Mouse (Mus musculus) brain, adult 2 months (tissue): ENCODE results near the gene Gm49601.
A peak's percentile ranks its signal among the peaks of the same experiment; 100 is the strongest.

Experiments
- DNase-seq: peaks from one replicate; pipeline ENCODE4 v3.0.0; 2011; ENCODE audit warnings: low read depth, low spot score

The Gm49601 gene

DNA sequence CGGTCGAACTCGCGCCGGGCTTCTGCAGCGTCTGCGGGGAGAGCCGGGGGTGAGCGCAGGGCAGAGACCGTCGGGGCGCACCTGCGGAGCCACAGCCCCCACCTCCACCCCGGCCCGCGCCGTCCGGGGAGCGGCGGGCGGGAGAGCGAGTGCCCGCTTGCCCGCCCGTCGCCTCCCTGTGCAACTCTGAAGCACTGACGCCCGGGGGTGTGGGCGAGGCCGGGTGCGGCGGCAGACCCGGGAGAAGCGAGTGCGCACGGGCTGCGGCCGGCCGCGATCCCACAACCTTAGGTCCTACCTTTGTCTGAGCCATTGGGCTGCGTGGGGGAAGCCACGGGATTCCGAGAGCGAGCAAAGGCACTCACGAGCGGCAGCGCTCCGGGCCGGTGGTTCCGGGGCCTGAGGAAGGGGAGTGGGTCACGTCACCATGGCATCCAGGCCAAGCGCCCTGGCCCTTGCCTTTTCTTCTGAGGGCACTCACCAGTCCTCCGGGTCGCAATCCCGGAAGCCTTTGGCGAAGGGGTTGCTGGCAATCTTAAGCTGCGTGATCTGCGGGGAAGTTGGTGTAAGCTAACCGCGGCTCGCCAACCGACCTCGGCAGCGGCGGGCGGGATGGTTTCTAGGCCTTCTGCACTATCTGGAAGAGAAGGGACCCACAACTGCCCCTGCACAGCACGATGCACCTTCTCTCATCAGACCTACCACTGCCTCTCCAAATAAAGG is 43.6 kb downstream of the Gm49601 start:
- no peak for DNase-seq

DNA sequence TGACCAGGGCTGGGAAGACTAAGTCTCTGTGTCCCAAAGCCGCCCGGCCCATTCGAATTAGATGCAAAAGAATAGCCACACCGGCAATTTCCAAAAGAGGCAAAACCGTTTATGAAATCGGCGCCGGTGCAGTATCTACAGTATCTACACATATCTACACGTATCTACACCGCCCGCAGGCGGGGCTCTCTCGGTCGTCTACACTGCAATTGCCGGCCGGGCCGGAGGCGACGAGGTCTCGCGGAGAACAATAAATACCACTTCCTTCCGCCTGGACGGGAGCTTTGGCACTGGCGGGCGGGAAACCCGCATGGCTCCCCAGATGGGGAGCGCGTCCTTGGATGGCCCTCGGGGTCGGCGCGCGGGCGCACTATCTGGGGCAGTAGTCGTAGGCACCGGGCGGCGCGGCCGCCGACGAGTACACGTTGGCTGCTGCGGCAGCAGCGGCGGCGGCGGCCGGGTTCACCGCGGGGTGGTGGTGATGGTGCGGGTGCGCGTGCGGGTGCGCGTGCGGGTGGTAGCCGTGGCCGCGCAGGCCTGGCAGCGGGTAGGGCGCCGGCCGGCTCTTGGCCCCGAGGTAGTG is 44.5 kb downstream of the Gm49601 start:
- DNase-seq, result no peak

DNA sequence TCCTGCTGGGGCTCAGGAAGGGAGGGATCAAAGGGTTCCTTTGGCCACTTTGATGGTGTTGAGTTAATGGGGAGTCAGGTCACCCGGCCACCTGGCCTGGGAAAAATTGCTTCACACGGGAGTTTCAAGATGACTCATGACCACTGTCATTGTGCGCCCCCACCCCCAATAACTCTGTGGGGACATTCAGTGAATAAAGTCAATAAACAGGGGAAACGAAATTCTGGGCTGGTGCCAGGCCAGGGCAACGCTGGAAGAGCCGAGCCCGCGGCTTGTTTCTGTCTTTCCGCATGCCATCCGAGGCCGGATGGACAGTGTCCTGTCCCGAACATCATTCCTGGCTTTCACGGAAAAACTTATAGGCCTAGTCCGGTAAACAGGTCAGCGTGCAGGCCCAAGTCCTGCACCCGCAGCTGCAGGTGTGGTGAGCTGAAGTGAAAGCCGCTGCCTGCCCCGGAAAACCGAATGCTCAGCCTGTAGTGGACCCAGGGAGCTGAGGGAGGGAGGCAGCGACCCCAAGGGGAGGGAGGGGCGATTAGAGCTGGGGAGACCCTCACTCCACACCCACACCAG is 45.1 kb downstream of the Gm49601 start:
- DNase-seq, result no peak

DNA sequence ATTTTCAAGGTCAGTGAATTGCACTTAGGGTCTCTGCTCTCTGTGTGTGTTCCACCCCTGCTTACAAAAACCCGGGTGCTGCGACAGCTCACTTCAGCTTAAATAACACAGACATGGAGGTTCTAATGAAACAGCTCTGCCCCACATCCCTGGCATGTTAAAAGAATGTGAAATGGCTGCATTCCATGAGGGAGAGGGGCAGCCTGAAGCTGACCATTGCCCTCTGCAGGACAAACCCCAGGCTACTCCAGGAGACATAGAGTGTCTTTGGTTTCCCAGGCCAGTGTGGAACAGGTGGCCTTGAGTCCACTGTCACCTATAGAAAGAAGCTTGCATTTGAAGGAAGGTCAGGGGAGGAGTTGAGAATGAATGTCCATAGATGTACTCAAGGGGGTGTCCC is 45.8 kb downstream of the Gm49601 start:
- DNase-seq, result no peak

DNA sequence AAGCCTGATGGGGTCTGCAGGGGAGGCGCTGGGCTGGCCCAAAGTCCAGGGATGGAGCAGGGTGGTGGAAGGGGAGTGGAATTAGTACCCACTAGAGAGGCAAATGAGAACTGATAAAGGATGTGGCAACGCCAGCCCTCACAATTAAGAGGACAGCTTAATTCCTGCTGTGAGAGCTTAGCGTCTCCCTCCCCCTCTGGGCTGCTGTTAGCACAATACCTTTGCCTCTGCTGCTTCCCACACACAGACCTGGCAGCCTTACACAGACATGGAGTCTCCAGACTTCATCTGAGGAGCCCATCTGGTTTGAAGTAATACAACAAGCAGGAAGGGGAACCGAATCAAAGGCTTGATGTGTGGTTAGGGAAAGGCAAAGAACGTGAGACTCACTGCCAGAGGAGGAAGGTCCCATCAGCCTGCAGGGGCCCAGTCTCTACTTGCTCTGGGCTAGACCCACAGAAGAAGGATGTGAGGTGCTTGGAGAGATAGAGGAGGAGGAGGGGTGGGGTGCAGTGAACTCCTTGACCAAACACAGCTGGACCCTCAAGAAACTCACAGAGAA is 48.5 kb downstream of the Gm49601 start:
- peak; percentile 27 for DNase-seq

DNA sequence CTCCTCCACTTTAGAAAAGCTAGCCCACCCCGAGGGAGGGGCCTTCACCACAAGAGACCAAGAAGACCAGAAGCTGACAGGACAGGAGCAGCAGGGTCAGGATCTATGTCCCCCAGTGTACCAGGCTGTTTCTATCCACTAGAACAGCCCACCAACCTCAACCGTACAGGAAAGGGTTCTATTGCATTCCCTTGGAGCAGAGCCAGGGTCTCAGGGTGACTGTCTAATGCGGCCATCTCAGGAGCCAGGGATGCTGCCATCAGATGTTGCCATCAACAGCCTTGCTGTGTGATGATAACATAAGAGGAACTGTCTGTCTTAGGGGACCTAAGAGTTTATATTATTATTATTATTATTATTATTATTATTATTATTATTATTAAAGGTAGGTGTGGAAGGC is 49.2 kb downstream of the Gm49601 start:
- no peak for DNase-seq

DNA sequence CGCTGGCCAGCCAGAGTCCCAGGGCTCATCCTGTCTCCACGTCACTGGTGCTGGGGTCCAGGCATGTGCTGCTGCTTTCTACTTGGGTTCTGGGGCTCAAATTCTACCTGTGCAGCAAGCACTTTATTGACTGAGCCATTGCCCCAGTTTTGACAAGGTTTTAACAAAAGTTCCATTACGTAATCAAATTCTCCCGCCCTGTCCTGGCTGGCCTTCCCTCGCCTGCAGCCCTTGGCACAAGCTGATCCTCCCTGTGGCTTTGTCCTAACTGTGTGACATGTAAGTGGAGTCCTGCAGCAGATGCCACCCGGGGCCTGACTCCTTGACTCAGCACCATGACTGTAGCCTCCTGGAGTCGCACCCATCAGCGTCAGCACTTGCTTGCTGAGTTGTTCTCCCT is 52.0 kb downstream of the Gm49601 start:
- no peak for DNase-seq
